Mouse (Mus musculus) bone marrow macrophage, adult 2 months (primary cell): ENCODE results near the gene Map3k13.

ENCODE experiments used
- CTCF ChIP-seq: IDR thresholded peaks from 2 replicates; pipeline ENCODE4 v1.5.1; 2012; ENCODE audit warnings: low read depth, mild to moderate bottlenecking, low read length, moderate library complexity
- POLR2A ChIP-seq: IDR thresholded peaks from 2 replicates; pipeline ENCODE4 v1.6.1; 2012; ENCODE audit warnings: mild to moderate bottlenecking, low read depth, low read length, borderline replicate concordance

DNA sequence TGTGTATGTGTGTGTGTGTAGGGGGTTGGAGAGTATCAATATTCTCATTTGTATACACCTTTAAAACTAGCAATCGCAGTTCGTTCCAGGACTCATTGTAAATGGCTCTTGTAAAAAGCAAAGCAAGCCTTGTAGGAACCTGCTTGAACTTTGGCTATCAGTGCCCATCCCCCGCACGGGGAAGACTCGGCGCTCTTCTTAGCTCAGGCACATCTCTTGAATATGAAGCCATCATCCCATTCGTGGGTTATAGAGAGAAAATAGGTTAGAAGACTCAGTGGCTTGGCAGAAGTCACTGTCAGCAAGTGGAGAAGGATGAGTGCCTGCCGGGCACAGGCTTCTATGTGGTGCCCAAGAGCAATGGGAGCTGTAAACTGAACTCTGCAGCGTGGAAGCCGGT lies 110.5 kb downstream of the Map3k13 start:
- TF ChIP-seq CTCF, result no peak
- no peak for TF ChIP-seq POLR2A
